Comparison of ENCODE assay signal across 8 mouse cellular contexts in genomic region chr11:62901699-62902323, GRCm38 (mm10). TPM values are rescaled to one million over a fixed set of nuclear protein-coding genes. Genes with fewer than 3 reads are reported as not detected.
DNase-seq lines count a peak whose midpoint lies in the region; ATAC-seq and TF ChIP-seq lines count a peak whose summit lies in the region.

No protein-coding gene starts in this region.

- TF ChIP-seq POLR2A in thymus, adult 2 months (IDR thresholded peaks at IDR 0.05; ENCODE audit: control insufficient read depth, extremely low read depth, insufficient read depth, low read length, poor library complexity), result no peak

- H3K4me3 ChIP-seq in heart, embryonic 11.5 days (ENCODE audit: low read depth, low read length), result no peak overlapping the region
- H3K4me3 ChIP-seq in thymus, adult 2 months (ENCODE audit: control insufficient read depth, insufficient read depth, low read length), result no peak overlapping the region

- no peaks in the 10 kb centered on the region for H3K9me3 ChIP-seq in heart, embryonic 11.5 days (replicated peaks; ENCODE audit: control insufficient read depth, low read length)

- H3K9ac ChIP-seq in heart, embryonic 11.5 days (ENCODE audit: low read depth, low read length), result no peak overlapping the region

- H3K4me2 ChIP-seq in heart, embryonic 11.5 days, result no peak overlapping the region

- ATAC-seq in heart, embryonic 11.5 days (replicated peaks; ENCODE audit: insufficient number of reproducible peaks, low FRiP score, low TSS enrichment), result no peak
- peak; percentile 91 for ATAC-seq in megakaryocyte-erythroid progenitor cell, adult 5-6 weeks (replicated peaks; ENCODE audit: low FRiP score, low TSS enrichment, poor library complexity, severe bottlenecking)

- no peaks in the 10 kb centered on the region for H3K4me1 ChIP-seq in heart, embryonic 11.5 days (ENCODE audit: control insufficient read depth, insufficient read depth, low read length)
- H3K4me1 ChIP-seq in thymus, adult 2 months (replicated peaks; ENCODE audit: control insufficient read depth, insufficient read depth, low read length), result no peaks in the 10 kb centered on the region

- intact Hi-C loops in heart, postnatal 36 days (cut with DNase I), result loop anchor here (5.0 kb wide), 1 partner anchor 270 kb away; no protein-coding TSS in a partner anchor

- peak; percentile 84 for DNase-seq in heart, adult 8-10 months (ENCODE audit: low spot score)
- peak; percentile 81 for DNase-seq in R1 (ENCODE audit: low read depth, low spot score)
- peak; percentile 69 for DNase-seq in embryo, embryonic 9.5 days (ENCODE audit: extremely low spot score)
- DNase-seq in heart, postnatal 36 days, result peak; percentile 47 to 54
- peak; percentile 57 to 93 for DNase-seq in layer of hippocampus, postnatal 14 days (ENCODE audit: low spot score in 2 of 2)
- DNase-seq in thymus, adult 2 months, result peak; percentile 53

- no peak for TF ChIP-seq CTCF in thymus, adult 2 months (IDR thresholded peaks at IDR 0.05; ENCODE audit: borderline replicate concordance, control insufficient read depth, extremely low read depth, insufficient read depth, low read length, poor library complexity)

- 30% methylated on average over 12 of the region's 12 CpGs for WGBS in heart, embryonic 11.5 days (ENCODE audit: insufficient replicate concordance)
- 33% methylated on average over 12 of the region's 12 CpGs for WGBS in thymus, adult 2 months

- no peaks in the 10 kb centered on the region for H3K27me3 ChIP-seq in heart, embryonic 11.5 days (ENCODE audit: control insufficient read depth, insufficient read depth, low read length)
- H3K27me3 ChIP-seq in thymus, adult 2 months (ENCODE audit: control insufficient read depth, insufficient read depth, low read length), result no peaks in the 10 kb centered on the region

- no peak overlapping the region for H3K27ac ChIP-seq in heart, embryonic 11.5 days (ENCODE audit: low read depth, low read length)
- H3K27ac ChIP-seq in thymus, adult 2 months (ENCODE audit: control insufficient read depth, insufficient read depth, low read length), result no peak overlapping the region

- no peaks in the 10 kb centered on the region for H3K36me3 ChIP-seq in heart, embryonic 11.5 days (ENCODE audit: control insufficient read depth, insufficient read depth, low read length)
- no peaks in the 10 kb centered on the region for H3K36me3 ChIP-seq in thymus, adult 2 months (ENCODE audit: control insufficient read depth, insufficient read depth, low read length)

RNA-seq across cellular contexts. Expression of gene Tvp23b, which starts 22.6 kb away (rescaled TPM):
- 10 to 100 TPM; 18.5 to 24.8 (median 21.2) TPM for total RNA-seq in heart, adult 8-10 months (2022)
- polyA plus RNA-seq in heart, embryonic 11.5 days (2014; fragmentation: Nextera tagmentation; extraction: Ambion mirVana), result 47.3 and 49.4 TPM in 2 replicates
- 10 to 100 TPM; 18.6 to 18.8 TPM for total RNA-seq in heart, postnatal 36 days (2021)
- total RNA-seq in layer of hippocampus, postnatal 14 days (2021), result 10 to 100 TPM; 24.8 to 26.2 TPM
- 25.3 and 32.2 TPM in 2 replicates for total RNA-seq in megakaryocyte-erythroid progenitor cell, adult 5-6 weeks (2014; fragmentation: Nextera tagmentation)
- total RNA-seq in megakaryocyte-erythroid progenitor cell, adult 5-6 weeks (2017), result 47.2 and 68.9 TPM in 2 replicates
- 8.3 and 13.4 TPM in 2 replicates for polyA plus RNA-seq in thymus, adult 2 months (2012; rRNA removed)

RNA-seq across cellular contexts. Expression of gene Cdrt4, which starts 49.2 kb away (rescaled TPM):
- not detected for total RNA-seq in heart, adult 8-10 months (2022)
- 0.54 TPM in 1 of 2 replicates, not detected in the other for polyA plus RNA-seq in heart, embryonic 11.5 days (2014; fragmentation: Nextera tagmentation; extraction: Ambion mirVana)
- total RNA-seq in heart, postnatal 36 days (2021), result not detected
- total RNA-seq in layer of hippocampus, postnatal 14 days (2021), result not detected
- total RNA-seq in megakaryocyte-erythroid progenitor cell, adult 5-6 weeks (2014; fragmentation: Nextera tagmentation), result not detected in 2 replicates
- total RNA-seq in megakaryocyte-erythroid progenitor cell, adult 5-6 weeks (2017), result not detected in 2 replicates
- polyA plus RNA-seq in thymus, adult 2 months (2012; rRNA removed), result 0.27 TPM in 1 of 2 replicates, not detected in the other

RNA-seq across cellular contexts. Expression of gene Fbxw10, which starts 54.9 kb away (rescaled TPM):
- under 1 TPM; 0.09 to 0.44 (median 0.30) TPM for total RNA-seq in heart, adult 8-10 months (2022)
- polyA plus RNA-seq in heart, embryonic 11.5 days (2014; fragmentation: Nextera tagmentation; extraction: Ambion mirVana), result 0.21 and 0.24 TPM in 2 replicates
- total RNA-seq in heart, postnatal 36 days (2021), result under 1 TPM in 1 of 2 experiments, not detected in 1; 0.30 TPM
- 1 to 10 TPM in 1 of 2 experiments, under 1 TPM in 1; 0.62 to 1.5 TPM for total RNA-seq in layer of hippocampus, postnatal 14 days (2021)
- total RNA-seq in megakaryocyte-erythroid progenitor cell, adult 5-6 weeks (2014; fragmentation: Nextera tagmentation), result 2.4 TPM in 1 of 2 replicates, not detected in the other
- 0.91 and 2.3 TPM in 2 replicates for total RNA-seq in megakaryocyte-erythroid progenitor cell, adult 5-6 weeks (2017)
- 4.3 and 5.2 TPM in 2 replicates for polyA plus RNA-seq in thymus, adult 2 months (2012; rRNA removed)
